ENCODE assay signal across 8 mouse cellular contexts in the genomic region with DNA sequence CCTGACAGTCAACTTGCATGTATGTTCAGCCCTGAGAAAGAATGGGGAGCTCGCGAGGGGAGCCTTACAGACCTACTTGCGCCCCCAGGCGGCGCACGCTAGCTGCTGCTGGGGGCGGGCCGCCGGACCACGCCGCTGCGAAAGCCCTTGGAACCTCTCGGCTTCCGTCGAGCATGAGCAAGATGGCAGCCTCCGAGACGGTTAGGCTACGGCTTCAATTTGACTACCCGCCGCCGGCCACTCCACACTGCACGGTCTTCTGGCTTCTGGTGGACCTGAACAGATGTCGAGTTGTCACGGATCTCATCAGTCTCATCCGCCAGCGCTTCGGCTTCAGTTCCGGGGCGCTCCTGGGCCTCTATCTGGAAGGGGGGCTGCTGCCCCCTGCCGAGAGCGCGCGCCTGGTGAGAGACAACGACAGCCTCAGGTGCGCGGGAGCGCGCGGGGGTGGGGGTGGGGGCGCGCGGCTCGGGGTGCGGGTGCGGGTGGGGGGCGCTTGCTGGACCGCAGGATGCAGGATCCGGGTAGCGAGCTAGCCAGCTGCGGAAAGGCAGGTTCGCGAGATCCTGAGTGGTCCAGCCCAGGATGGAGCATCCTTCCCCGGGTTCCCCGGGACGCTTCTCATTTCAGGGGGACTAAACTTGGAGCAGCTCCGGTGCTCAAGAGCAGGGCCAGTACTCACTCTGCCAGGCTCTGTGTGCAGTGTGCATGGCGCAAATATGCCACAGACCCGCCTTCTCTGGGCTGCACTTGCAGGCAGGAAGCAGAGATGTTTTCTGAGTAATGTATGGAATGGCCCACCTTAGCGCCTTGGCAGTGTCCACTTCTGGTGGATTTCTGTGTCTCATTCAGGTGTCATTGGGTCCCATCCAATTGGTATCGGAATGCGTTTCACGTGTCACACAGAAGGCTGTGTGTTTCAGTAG. TPM values are rescaled to one million over a fixed set of nuclear protein-coding genes. Genes with fewer than 3 reads are reported as not detected.
DNase-seq lines count a peak whose midpoint lies in the region; ATAC-seq and TF ChIP-seq lines count a peak whose summit lies in the region.

No protein-coding gene starts in this region.

- peak overlapping the region; percentile 91 for H3K27ac ChIP-seq in gastrocnemius, adult 2 months

- peak; percentile 93; the same call in 1 of the 2 replicates for TF ChIP-seq CTCF in gastrocnemius, adult 2 months (IDR thresholded peaks at IDR 0.05)

- no peaks in the 10 kb centered on the region for H3K9me3 ChIP-seq in megakaryocyte, embryonic 14.5 days

- H3K27me3 ChIP-seq in megakaryocyte, embryonic 14.5 days (replicated peaks) = peaks cover 8% of the 10 kb centered on the region

- peak; percentile 97 for DNase-seq in ZHBTc4 (ENCODE audit: low read depth, low spot score)
- DNase-seq in gastrocnemius, adult 2 months = peak; percentile 95
- peak; percentile 68 for DNase-seq in hindlimb bud, embryonic 11.5 days (ENCODE audit: extremely low spot score, low read depth, low spot score)
- DNase-seq in left cerebral cortex, adult 8-10 months (ENCODE audit: low spot score in 2 of 2) = peak; percentile 92
- peak; percentile 96 to 97 for DNase-seq in right cerebral cortex, postnatal 10 days (ENCODE audit: low spot score in 2 of 2)
- DNase-seq in urinary bladder, postnatal 25 days (ENCODE audit: low spot score) = peak; percentile 91

- no peaks in the 10 kb centered on the region for H3K36me3 ChIP-seq in megakaryocyte, embryonic 14.5 days (replicated peaks; ENCODE audit: low read length)

- intact Hi-C loops in gastrocnemius, adult 2 months (cut with DNase I) = no loop called here

- peak; percentile 90 for ATAC-seq in common myeloid progenitor, adult 5-6 weeks (replicated peaks; ENCODE audit: low read depth, poor library complexity, severe bottlenecking)

- H3K4me1 ChIP-seq in megakaryocyte, embryonic 14.5 days = peaks cover 14% of the 10 kb centered on the region

- H3K4me3 ChIP-seq in gastrocnemius, adult 2 months = peak overlapping the region; percentile 84
- peak overlapping the region; percentile 92 for H3K4me3 ChIP-seq in megakaryocyte, embryonic 14.5 days (replicated peaks)

RNA-seq across cellular contexts. Expression of gene Coil, which starts 4.0 kb away (rescaled TPM):
- 13.0 and 15.9 TPM in 2 replicates for total RNA-seq in common myeloid progenitor, adult 5-6 weeks (2017)
- 1 to 10 TPM; 3.8 to 4.6 TPM for total RNA-seq in gastrocnemius, adult 2 months (2021)
- total RNA-seq in left cerebral cortex, adult 8-10 months (2022) = 10 to 100 TPM; 20.2 to 21.6 (median 21.0) TPM
- 2.3 and 3.1 TPM in 2 replicates for polyA plus RNA-seq in megakaryocyte, embryonic 14.5 days (2012; ENCODE audit: insufficient read depth, low replicate concordance)

RNA-seq across cellular contexts. Expression of gene Elobl, which starts 7.3 kb away (rescaled TPM):
- total RNA-seq in common myeloid progenitor, adult 5-6 weeks (2017) = not detected in 2 replicates
- not detected for total RNA-seq in gastrocnemius, adult 2 months (2021)
- not detected for total RNA-seq in left cerebral cortex, adult 8-10 months (2022)
- polyA plus RNA-seq in megakaryocyte, embryonic 14.5 days (2012; ENCODE audit: insufficient read depth, low replicate concordance) = not detected in 2 replicates

RNA-seq across cellular contexts. Expression of gene Scpep1, which starts 18.8 kb away (rescaled TPM):
- total RNA-seq in common myeloid progenitor, adult 5-6 weeks (2017) = 13.9 and 14.6 TPM in 2 replicates
- 10 to 100 TPM in 1 of 2 experiments, 1 to 10 TPM in 1; 6.1 to 11.2 TPM for total RNA-seq in gastrocnemius, adult 2 months (2021)
- 10 to 100 TPM; 18.7 to 25.9 (median 22.0) TPM for total RNA-seq in left cerebral cortex, adult 8-10 months (2022)
- polyA plus RNA-seq in megakaryocyte, embryonic 14.5 days (2012; ENCODE audit: insufficient read depth, low replicate concordance) = 1.1 and 7.4 TPM in 2 replicates

RNA-seq across cellular contexts. Expression of gene Trim25, which starts 25.1 kb away (rescaled TPM):
- 21.1 and 28.0 TPM in 2 replicates for total RNA-seq in common myeloid progenitor, adult 5-6 weeks (2017)
- 1 to 10 TPM; 5.9 to 9.0 TPM for total RNA-seq in gastrocnemius, adult 2 months (2021)
- total RNA-seq in left cerebral cortex, adult 8-10 months (2022) = 1 to 10 TPM; 4.6 to 6.3 (median 5.7) TPM
- polyA plus RNA-seq in megakaryocyte, embryonic 14.5 days (2012; ENCODE audit: insufficient read depth, low replicate concordance) = 6.3 and 58.2 TPM in 2 replicates

Comparison
In these comparisons a context has a peak if more than half of its experiments do, and no peak if none do; other contexts are left out.
1. Peak in every context shown above with its lines: DNase-seq, ATAC-seq, H3K4me3 ChIP-seq and H3K27ac ChIP-seq.